Mouse (Mus musculus) erythroblast, embryonic 14.5 days (primary cell): ENCODE measurements around the gene Gngt2.

Experiments
- GATA1 ChIP-seq: IDR thresholded peaks from 2 replicates; pipeline ENCODE4 v1.6.1; 2012; ENCODE audit warnings: low read length, inconsistent platforms, mixed read lengths
- TAL1 ChIP-seq: IDR thresholded peaks from 3 replicates; pipeline ENCODE4 v1.6.1; 2012; ENCODE audit warnings: low read length, inconsistent platforms, mixed read lengths

- TF ChIP-seq GATA1: no peak
- no peak for TF ChIP-seq TAL1
Measured at GRCm38 (mm10) chr11:95836433-95836832, 583 bp upstream of the Gngt2 start.
